Mouse (Mus musculus): ENCODE data around the gene Slc35f1. TPM values are rescaled to one million over a fixed set of nuclear protein-coding genes. Genes with fewer than 3 reads are reported as not detected.

Slc35f1 gene
- polyA plus RNA-seq, 1 experiment from 2014 or later, result 3.2 TPM

GRCm38 (mm10) chr10:53132707-53133106, 442.4 kb downstream of the Slc35f1 start:
- WGBS, result 74% methylated on average over 1 of the region's 1 CpGs
- Histone ChIP-seq H3K27me3 (no peaks in the 10 kb centered on the region), H3K9ac (no peak overlapping the region), H3K4me3 (replicated peaks) (no peak overlapping the region), H3K4me2 (no peak overlapping the region), H3K9me3 (replicated peaks) (no peaks in the 10 kb centered on the region), H3K36me3 (no peaks in the 10 kb centered on the region), H3K27ac (no peak overlapping the region), H3K4me1 (no peaks in the 10 kb centered on the region)
- no peak for ATAC-seq (replicated peaks; ENCODE audit: low FRiP score)

GRCm38 (mm10) chr10:53150321-53150720, 460.0 kb downstream of the Slc35f1 start:
- 76% methylated on average over 2 of the region's 2 CpGs for WGBS

GRCm38 (mm10) chr10:53150916-53151315, 460.6 kb downstream of the Slc35f1 start:
- Histone ChIP-seq H3K27me3 (no peaks in the 10 kb centered on the region), H3K4me3 (replicated peaks) (no peak overlapping the region), H3K27ac (no peak overlapping the region), H3K9me3 (replicated peaks) (no peaks in the 10 kb centered on the region), H3K4me1 (no peaks in the 10 kb centered on the region), H3K9ac (no peak overlapping the region), H3K36me3 (no peaks in the 10 kb centered on the region), H3K4me2 (no peak overlapping the region)
- 90% methylated on average over 2 of the region's 2 CpGs for WGBS
- no peak for ATAC-seq (replicated peaks; ENCODE audit: low FRiP score)

More at GRCm38 (mm10) chr10:53150321-53150720, 460.0 kb downstream of the Slc35f1 start:
- Histone ChIP-seq H3K36me3 (no peaks in the 10 kb centered on the region), H3K27ac (no peak overlapping the region), H3K9me3 (replicated peaks) (no peaks in the 10 kb centered on the region), H3K4me1 (no peaks in the 10 kb centered on the region), H3K4me2 (no peak overlapping the region), H3K4me3 (replicated peaks) (no peak overlapping the region), H3K9ac (no peak overlapping the region), H3K27me3 (no peaks in the 10 kb centered on the region)
- no peak for ATAC-seq (replicated peaks; ENCODE audit: low FRiP score)

- Histone ChIP-seq H3K4me1 (no peaks in the 10 kb centered on the region), H3K9me3 (replicated peaks) (no peaks in the 10 kb centered on the region), H3K9ac (no peak overlapping the region), H3K36me3 (no peaks in the 10 kb centered on the region), H3K4me2 (no peak overlapping the region), H3K27me3 (no peaks in the 10 kb centered on the region), H3K27ac (no peak overlapping the region), H3K4me3 (replicated peaks) (no peak overlapping the region)
- WGBS, result 49% methylated on average over 7 of the region's 7 CpGs
- ATAC-seq (replicated peaks; ENCODE audit: low FRiP score), result no peak
These were observed 466.0 kb downstream of the Slc35f1 start for GRCm38 (mm10) chr10:53156374-53156773.

- Histone ChIP-seq H3K4me3 (replicated peaks) (no peak overlapping the region), H3K36me3 (no peaks in the 10 kb centered on the region), H3K4me1 (no peaks in the 10 kb centered on the region), H3K9me3 (replicated peaks) (no peaks in the 10 kb centered on the region), H3K27ac (no peak overlapping the region), H3K27me3 (no peaks in the 10 kb centered on the region), H3K4me2 (no peak overlapping the region), H3K9ac (no peak overlapping the region)
- ATAC-seq (replicated peaks; ENCODE audit: low FRiP score), result no peak
- WGBS, result 85% methylated on average over 2 of the region's 2 CpGs
These were observed 467.4 kb downstream of the Slc35f1 start for GRCm38 (mm10) chr10:53157740-53158139.
